Mouse (Mus musculus): Measurements from ENCODE around the gene Opn3.

The Opn3 gene

DNA sequence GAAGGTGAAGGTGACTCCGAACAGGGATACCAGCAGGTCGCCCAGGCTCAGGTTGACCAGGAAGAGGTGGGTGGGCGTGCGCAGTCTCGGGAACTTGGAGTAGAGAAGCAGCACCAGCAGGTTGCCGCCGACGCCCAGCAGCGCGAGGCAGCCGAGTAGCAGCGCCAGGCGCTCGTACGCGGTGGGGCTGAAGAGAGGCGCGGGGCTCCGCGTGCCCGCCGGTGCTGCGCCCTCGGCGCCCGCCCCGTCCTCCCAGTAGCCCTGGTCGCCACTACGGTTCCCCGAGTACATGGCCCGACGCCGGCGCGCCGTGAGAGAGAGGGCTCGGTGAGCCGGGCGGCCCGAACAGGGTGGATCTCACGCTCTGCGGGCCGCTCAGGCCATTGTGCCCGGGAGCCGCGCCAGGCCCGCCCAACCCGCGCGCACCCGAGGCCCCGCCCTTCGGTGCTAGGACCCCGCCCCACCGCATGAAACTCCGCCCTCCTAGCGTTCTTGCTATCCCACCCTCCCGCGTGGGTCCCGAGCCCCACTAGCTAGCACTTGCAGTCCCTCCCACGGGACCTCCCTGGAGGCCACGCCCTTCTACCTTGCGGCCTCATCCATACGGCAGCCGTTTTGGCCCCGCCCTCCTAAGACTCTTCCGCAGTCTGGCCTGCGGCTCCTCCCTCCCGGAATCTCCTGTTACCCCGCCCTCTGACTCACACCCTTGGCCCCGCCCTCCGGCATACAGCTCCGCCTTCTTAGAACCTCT is at the start of gene Opn3, which contains the start of gene Chml:
TSS of gene Opn3 (minus strand) at position 531 of the 751 bp plus-strand sequence.
TSS of gene Chml (minus strand) at position 656 of the 751 bp plus-strand sequence.
- in situ Hi-C loops (cut with MboI; ENCODE audit: unreplicated experiment in 2 of 2): loop anchor here (10.0 kb wide), 2 partner anchors 182 to 192 kb away; partner anchors contain the start of gene Exo1 (in 1 of the 2)

GRCm38 (mm10) chr1:175725771-175726170 is 33.2 kb upstream of the Opn3 start:
- in situ Hi-C loops (cut with MboI; ENCODE audit: unreplicated experiment in 2 of 2): no loop called here

GRCm38 (mm10) chr1:175716832-175717231 is 24.3 kb upstream of the Opn3 start:
- in situ Hi-C loops (cut with MboI; ENCODE audit: unreplicated experiment in 2 of 2): no loop called here

- in situ Hi-C loops (cut with MboI; ENCODE audit: unreplicated experiment in 2 of 2): no loop called here
These were observed 19.8 kb upstream of the Opn3 start for GRCm38 (mm10) chr1:175712338-175712909.

DNA sequence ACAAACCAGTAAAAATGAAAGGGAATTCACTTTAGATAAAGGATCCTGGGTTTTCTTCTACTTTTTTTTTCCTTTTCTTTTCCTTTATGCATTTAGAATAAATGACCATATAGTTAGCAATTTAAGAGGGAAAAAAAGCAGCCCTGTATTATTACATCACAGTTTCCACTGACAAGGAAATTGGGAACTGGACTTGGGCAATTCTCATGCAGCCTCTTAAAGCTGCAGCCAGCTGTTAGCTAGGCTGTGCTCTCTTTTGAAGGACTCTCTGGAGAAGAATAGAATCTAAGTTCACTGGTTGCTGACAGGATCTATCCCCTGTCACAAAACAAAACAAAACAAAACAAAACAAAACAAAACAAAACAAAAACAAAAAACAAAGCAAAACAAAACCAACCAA is 15.4 kb upstream of the Opn3 start:
- in situ Hi-C loops (cut with MboI; ENCODE audit: unreplicated experiment in 2 of 2): no loop called here

- in situ Hi-C loops (cut with MboI; ENCODE audit: unreplicated experiment in 2 of 2): no loop called here
These were observed 15.0 kb upstream of the Opn3 start for GRCm38 (mm10) chr1:175707599-175707998.

- in situ Hi-C loops (cut with MboI; ENCODE audit: unreplicated experiment in 2 of 2): no loop called here
These were observed 8.6 kb upstream of the Opn3 start for GRCm38 (mm10) chr1:175701145-175701544.

DNA sequence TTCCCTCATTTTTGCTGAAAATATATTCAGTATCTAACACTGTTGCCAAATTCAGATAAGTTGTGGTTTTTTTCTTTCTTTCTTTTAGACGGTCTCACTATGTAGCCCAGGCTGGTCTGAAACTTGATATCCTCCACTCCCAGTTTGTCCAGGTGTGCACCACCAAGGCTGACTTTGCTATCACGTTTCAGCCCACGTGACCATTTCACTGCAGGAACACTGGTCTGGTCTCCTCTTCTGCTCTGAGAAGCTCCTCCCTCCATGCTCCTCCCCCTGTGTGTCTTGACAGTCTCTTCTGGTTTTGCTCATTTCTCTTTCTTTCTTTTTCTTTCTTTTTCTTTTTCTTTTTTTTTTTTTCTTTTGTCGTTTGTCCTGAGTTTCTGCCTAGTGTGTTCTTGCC is 7.2 kb upstream of the Opn3 start:
- in situ Hi-C loops (cut with MboI; ENCODE audit: unreplicated experiment in 2 of 2): loop anchor here (10.0 kb wide), 2 partner anchors 175 to 185 kb away; partner anchors contain the start of gene Exo1 (in 1 of the 2)

GRCm38 (mm10) chr1:175699375-175699774 is 6.8 kb upstream of the Opn3 start:
- in situ Hi-C loops (cut with MboI; ENCODE audit: unreplicated experiment in 2 of 2): loop anchor here (10.0 kb wide), 2 partner anchors 175 to 185 kb away; partner anchors contain the start of gene Exo1 (in 1 of the 2)

GRCm38 (mm10) chr1:175698293-175698692 is 5.7 kb upstream of the Opn3 start, which contains the start of gene Wdr64:
Gene Wdr64 (plus strand): TSS chr1:175698593.
- in situ Hi-C loops (cut with MboI; ENCODE audit: unreplicated experiment in 2 of 2): loop anchor here (10.0 kb wide), 2 partner anchors 177 to 187 kb away; partner anchors contain the start of gene Exo1 (in 1 of the 2)

- in situ Hi-C loops (cut with MboI; ENCODE audit: unreplicated experiment in 2 of 2): loop anchor here (10.0 kb wide), 2 partner anchors 181 to 191 kb away; partner anchors contain the start of gene Exo1 (in 1 of the 2)
These were observed 919 bp upstream of the Opn3 start for GRCm38 (mm10) chr1:175693429-175693960.

DNA sequence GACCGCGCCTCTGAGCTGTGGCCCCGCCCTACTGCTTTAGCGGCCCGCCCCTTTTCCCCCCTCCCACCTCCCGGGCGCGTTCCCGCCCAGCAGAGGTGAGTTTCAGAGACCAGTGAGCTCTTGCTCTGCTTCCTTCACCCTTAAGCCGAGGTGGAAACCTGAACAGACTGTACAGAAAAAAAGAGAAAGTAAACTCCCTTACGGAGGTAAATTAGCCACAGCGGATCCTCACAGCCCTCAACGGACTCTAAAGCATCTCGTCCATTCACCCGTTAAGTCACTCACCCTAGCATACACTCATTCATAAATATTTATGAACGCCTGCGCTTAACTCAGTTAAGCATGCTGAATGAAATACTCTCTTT is 403 bp upstream of the Opn3 start:
- in situ Hi-C loops (cut with MboI; ENCODE audit: unreplicated experiment in 2 of 2): loop anchor here (10.0 kb wide), 2 partner anchors 182 to 192 kb away; partner anchors contain the start of gene Exo1 (in 1 of the 2)

DNA sequence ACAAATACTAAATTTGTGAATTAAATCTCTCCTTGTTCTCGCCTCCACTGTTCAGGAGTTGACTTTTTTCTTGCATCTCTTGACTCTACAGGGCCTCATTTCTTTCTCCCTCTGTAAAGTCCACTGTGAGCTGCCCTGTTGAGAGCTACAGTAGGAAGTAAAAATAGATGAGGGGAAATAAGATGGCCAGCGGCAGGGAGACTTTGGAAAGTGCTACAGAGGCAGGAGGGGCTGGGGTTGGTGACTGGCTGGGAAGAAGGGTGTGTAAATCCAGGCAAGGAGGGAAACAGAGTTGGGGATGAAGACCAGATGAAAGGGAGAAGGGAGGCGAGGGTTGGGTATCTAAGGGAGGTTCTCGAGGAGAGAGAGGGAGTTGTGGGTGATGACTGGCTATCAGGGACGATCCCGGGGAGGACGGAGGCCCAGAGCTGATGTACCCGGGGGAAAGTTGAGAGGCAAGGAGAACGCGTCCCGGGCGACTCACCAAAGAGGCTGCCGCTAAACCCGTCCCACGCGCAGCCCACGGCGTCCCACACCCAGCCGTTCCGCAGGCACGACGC is 810 bp downstream of the Opn3 start:
- in situ Hi-C loops (cut with MboI; ENCODE audit: unreplicated experiment in 2 of 2): loop anchor here (10.0 kb wide), 2 partner anchors 183 to 193 kb away; partner anchors contain the start of gene Exo1 (in 1 of the 2)

GRCm38 (mm10) chr1:175680995-175681394 is 11.6 kb downstream of the Opn3 start:
- in situ Hi-C loops (cut with MboI; ENCODE audit: unreplicated experiment in 2 of 2): no loop called here

GRCm38 (mm10) chr1:175677459-175677858 is 15.1 kb downstream of the Opn3 start:
- in situ Hi-C loops (cut with MboI; ENCODE audit: unreplicated experiment in 2 of 2): no loop called here

GRCm38 (mm10) chr1:175675116-175675515 is 17.5 kb downstream of the Opn3 start:
- in situ Hi-C loops (cut with MboI; ENCODE audit: unreplicated experiment in 2 of 2): no loop called here

DNA sequence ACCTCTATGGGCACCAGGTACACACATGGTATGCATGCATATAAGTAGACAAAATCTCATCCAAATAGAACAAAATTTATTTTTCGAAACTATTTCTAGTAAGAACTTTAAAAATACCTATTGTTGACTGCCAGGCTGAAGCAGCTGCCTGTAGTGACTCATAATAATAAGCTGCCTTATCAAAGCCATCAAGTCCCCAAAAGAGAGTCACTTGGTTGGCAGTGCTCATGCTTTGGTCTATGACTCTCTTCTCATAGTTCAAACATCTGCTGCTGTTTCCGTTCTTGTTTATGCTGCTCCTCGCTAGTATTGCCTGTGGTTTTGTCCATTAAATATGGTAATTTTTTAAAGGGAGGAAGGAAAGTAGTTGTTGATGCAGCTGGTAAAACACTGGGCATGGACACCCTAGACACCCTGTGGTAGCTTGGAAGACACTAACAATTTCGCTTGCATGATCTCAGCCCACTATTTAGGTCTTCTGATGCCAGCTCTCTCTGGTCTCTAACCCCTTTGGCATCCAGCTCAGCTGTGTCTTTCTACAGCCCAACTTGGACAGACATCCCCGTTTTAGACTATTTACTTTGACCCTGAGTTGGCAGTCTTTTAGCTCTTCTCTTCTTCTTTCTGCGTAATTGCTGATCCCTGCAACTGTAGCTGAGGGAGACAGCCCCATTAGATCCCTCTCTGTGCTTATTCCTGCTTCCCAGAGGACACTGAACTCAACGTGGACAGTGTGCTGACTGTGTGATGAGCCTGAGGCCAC is 18.8 kb downstream of the Opn3 start:
- in situ Hi-C loops (cut with MboI; ENCODE audit: unreplicated experiment in 2 of 2): loop anchor here (5.0 kb wide), 1 partner anchor 249 kb away; the partner anchor contains the start of gene Gm38100 (in 2 of the 2)

DNA sequence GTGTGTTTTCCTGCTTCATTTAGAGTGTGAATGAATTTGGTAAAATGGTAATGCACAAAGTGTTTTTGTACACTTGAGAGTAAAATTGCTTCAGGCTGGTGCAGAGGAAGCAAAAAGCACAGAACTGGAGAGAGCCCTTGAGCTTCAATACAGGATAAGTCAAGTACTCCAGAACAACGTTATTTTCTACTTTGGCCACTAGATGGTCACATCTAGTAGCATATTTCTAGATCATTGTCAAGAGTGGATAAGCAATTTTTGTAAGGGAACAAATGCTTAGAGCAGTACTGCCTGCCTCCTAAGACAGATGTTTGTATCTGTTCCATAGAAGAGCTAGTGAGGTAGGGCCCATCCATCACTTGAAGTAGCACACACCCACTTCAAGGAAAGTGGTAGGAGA is 20.9 kb downstream of the Opn3 start:
- in situ Hi-C loops (cut with MboI; ENCODE audit: unreplicated experiment in 2 of 2): loop anchor here (5.0 kb wide), 1 partner anchor 251 kb away; the partner anchor contains the start of gene Gm38100 (in 2 of the 2)

DNA sequence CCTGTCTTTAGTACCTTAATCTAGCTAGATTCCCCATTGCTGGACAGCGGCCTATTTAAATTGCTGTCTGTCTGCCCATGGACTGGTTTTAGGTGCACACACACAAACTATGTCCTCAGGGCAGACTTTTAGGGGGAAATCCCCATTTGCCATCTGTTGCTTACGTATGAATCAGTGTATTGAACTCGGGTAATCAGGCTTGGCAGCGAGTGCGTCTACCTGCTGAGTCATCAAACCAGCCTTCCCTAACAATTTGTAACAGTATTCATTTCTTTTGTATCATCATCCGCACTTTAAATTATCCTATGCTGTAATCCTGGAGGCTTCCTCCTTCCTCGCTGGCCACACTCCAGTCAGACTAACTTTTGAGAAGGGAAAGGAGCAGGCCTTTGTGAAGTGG is 22.5 kb downstream of the Opn3 start:
- in situ Hi-C loops (cut with MboI; ENCODE audit: unreplicated experiment in 2 of 2): loop anchor here (5.0 kb wide), 1 partner anchor 252 kb away; the partner anchor contains the start of gene Gm38100 (in 2 of the 2)

- in situ Hi-C loops (cut with MboI; ENCODE audit: unreplicated experiment in 2 of 2): loop anchor here (5.0 kb wide), 1 partner anchor 42 kb away; the partner anchor contains the start of gene Fh1 (in 2 of the 2)
These were observed 23.1 kb downstream of the Opn3 start for GRCm38 (mm10) chr1:175669456-175669855.
